Mouse (Mus musculus) kidney, adult 2 months (tissue): ENCODE measurements around the gene Ikzf2.

Experiments
- CTCF ChIP-seq: fragments of 200-500 bp; conservative IDR thresholded peaks from 2 replicates; pipeline ENCODE4 v1.5.1; 2011; ENCODE audit warnings: low read depth, mild to moderate bottlenecking, control low read depth, low read length, moderate library complexity, mixed read lengths; ENCODE audit not compliant: insufficient read depth, insufficient read length
- POLR2A ChIP-seq: fragments of 200-500 bp; IDR thresholded peaks from one replicate; pipeline ENCODE4 v1.6.1; 2011; ENCODE audit warnings: low read depth, low read length, control low read depth

GRCm38 (mm10) chr1:69669897-69670404, 17.1 kb downstream of the Ikzf2 start:
- TF ChIP-seq CTCF (no peak), POLR2A (no peak)
